Mouse (Mus musculus) brain, embryonic 14.5 days (tissue): ENCODE data around the gene Sertad3. TPM values are rescaled to one million over a fixed set of nuclear protein-coding genes. Genes with fewer than 3 reads are reported as not detected.
A peak's percentile ranks its signal among the peaks of the same experiment; 100 is the strongest.

ENCODE experiments used
- DNase-seq: peaks from one replicate; pipeline ENCODE4 v3.0.0-alpha.2; 2011; ENCODE audit warnings: low read depth
- CTCF ChIP-seq: fragments of 200-500 bp; IDR thresholded peaks from 2 replicates; pipeline ENCODE4 v1.5.1; 2012; ENCODE audit warnings: inconsistent platforms, mild to moderate bottlenecking, moderate library complexity, borderline replicate concordance; ENCODE audit not compliant: insufficient read depth, insufficient read length; ENCODE audit errors: extremely low read depth
- POLR2A ChIP-seq: fragments of 200-500 bp; IDR thresholded peaks from 2 replicates; pipeline ENCODE4 v1.6.1; 2012; ENCODE audit warnings: mild to moderate bottlenecking, inconsistent platforms, borderline replicate concordance; ENCODE audit not compliant: poor library complexity, insufficient read depth, insufficient read length, severe bottlenecking; ENCODE audit errors: extremely low read depth
- polyA plus RNA-seq: library from polyadenylated mRNA; depleted of rRNA; stranded (reverse); fragments of >200 nt; gene quantifications from 2 replicates; pipeline ENCODE4 v1.2.3, GENCODE M21; 2012

The Sertad3 gene
- polyA plus RNA-seq, 1 experiment: 7.8 TPM

DNA sequence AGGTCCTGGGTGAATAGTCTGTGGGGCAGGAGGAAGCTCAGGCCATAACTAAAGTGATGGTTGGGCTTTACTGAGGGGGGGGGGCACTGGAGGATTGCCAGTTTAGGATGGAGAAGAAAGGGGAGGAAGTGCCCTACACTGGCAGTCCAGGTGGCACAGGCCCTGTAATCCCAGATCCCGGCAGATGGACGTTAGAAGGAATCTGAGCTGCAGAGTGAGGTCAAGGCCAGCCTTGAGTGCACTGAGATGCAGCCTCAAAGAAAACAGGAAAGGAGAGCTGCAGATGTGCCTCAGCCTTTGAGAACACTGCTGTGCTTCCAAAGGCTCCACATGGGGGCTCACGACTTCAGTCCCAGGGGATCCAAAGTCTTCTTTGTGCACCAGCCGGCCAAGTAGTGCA lies 5.9 kb upstream of the Sertad3 start:
- peak; percentile 9 for DNase-seq
- TF ChIP-seq CTCF (no peak), POLR2A (no peak)

DNA sequence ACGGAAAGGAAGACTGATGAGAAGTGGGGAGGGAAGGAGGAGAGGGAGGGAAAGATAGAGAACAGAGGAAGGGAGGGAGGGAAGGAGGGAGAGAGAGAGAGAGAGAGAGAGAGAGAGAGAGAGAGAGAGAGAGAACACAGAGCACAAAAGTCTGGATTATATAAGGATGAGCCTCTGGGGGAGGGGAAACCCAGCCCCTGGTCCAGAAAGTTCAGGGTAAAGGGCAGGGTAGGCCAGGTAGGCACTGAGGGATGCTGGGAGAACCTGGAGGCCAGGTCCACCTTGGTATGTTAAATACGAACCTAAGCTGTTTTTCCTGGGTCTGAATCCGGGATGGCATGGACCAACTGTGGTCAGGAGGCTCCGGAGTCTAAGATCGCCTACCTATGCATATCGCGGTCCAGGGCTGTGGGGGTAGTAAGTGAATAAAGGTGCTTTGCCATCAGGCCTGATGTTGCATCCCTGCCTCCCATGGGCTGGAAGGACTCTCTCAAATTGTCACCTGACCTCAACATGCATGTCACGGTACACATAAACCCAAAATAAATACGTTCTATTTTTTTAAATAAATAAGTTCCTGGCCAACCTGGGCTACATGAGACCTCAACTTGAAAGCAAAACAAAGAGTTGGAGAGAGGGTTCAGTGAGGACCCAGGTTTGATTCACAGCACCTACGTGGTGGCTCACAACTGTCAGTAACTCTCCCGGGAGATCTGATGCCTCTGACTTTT lies 2.0 kb upstream of the Sertad3 start:
- DNase-seq: no peak
- TF ChIP-seq CTCF (no peak), POLR2A (no peak)

DNA sequence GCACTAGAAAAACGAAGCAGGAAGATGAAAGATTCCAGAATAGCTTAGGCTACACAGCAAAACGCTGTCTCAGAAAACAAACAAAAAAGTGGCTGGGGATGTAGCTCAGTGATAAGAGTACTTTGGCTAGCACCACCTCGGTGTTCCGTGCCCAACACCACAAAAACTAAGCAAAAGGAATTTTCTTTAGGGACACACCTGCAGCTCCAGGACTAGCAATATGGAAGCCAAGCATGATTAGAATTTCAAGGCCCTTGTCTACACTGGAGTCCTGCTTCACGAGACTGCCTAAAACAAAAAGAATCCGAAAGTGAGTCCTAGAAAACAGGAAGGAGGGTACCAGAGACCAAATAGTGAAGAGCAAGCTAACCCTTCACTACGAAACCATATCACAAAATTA lies 972 bp upstream of the Sertad3 start:
- peak; percentile 22 for DNase-seq
- TF ChIP-seq CTCF (no peak), POLR2A (no peak)

DNA sequence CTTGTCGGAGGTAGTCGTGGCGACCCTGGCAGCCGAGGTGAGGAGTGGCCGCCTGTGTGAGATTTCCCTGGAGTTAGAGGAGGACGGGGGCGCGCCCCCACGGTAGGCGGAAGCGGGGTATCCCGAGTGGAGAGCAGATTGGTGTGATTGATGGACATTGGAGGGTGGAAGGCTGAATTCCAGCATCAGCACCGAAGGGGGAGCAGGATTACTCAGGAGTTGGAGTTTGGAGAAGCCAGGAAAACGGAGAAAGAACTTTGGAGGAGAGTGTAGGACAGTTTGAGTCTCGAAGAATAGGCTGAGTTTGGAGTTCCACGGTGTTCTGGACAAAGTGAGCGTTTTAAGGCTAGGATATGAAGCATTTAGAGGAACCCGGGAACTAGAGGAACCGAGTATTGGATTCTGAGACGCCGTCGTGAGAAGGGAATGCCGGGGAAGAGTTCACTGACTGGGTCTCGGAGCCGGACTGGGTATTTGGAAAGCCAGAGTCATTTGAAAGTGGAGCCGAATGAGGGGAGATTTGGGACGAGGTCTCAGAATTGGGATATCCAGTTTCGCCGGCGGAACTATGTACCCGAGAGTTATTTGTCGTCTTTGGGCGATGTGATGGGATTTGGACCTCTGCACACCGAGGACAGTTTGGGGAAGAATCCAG lies 394 bp downstream of the Sertad3 start:
- TF ChIP-seq CTCF (no peak), POLR2A (no peak)
- DNase-seq: no peak

DNA sequence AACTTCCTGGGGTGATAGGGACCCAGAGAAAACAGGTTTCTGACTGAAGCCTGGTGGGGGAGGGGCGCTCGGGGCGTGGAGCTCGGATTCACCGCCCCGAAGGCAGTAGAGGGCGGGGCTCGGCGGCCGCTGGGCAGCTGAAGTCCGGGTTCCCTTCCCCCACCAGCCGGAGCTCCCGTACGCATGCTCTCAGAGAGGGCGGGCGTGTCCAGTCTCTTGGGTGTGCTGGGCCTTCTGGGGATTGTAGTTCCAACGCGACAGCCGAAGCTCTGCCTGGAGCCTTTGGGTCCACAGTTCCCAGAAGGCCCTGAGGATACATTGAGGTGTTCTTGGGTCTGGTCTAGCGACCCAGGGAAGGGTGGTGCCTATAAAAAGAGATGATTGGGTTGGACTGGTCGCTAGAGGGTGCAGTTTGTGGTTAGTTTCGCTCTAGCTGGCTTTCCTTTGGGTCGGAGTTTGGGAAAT lies 954 bp downstream of the Sertad3 start:
- DNase-seq: peak; percentile 99
- TF ChIP-seq CTCF (peak; percentile 57; the same call in 1 of the 2 replicates), POLR2A (0 out of 2 replicates have a peak, but pooled peaks have one; percentile 3)

DNA sequence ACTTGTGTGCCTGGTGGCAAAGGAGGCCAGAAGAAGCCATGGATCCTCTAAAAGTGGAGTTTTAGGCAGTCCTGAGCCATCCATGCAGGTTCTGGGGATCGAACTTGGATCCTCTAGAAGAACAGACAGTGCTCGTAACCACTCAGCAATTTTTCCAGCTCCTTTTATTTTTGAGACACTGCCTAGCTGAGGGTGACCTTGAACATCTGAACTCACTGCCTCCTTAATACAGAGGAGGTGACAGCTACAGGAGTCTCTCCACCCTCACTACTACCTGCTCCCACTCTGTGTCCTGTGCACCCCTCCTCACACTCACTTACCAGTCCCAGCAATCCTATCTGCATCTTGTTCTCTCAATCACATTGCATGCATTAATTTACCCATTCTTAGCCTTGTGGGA lies 2.0 kb downstream of the Sertad3 start:
- DNase-seq: no peak
- TF ChIP-seq CTCF: no peak
- no peak for TF ChIP-seq POLR2A

DNA sequence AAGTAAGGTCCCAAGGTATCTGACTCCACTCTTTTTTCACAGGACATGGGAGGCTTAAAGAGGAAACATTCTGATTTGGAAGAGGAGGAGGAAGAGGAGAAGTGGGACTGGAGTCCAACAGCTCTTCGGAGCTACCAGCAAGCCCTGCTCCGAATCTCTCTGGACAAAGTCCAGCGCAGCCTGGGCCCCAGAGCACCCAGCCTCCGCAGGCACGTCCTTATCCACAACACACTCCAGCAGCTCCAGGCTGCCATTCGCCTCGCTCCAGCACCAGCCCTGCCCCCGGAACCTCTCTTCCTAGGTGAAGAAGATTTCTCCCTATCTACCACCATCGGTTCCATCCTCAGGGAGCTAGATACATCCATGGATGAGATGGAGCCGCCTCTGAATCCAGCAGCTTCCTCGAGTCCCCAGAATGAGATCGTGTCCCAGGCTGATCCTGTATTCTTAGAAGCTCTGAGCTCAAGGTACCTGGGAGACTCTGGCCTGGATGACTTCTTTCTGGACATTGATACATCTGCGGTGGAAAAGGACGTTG lies 2.6 kb downstream of the Sertad3 start:
- no peak for DNase-seq
- no peak for TF ChIP-seq POLR2A
- TF ChIP-seq CTCF: no peak

DNA sequence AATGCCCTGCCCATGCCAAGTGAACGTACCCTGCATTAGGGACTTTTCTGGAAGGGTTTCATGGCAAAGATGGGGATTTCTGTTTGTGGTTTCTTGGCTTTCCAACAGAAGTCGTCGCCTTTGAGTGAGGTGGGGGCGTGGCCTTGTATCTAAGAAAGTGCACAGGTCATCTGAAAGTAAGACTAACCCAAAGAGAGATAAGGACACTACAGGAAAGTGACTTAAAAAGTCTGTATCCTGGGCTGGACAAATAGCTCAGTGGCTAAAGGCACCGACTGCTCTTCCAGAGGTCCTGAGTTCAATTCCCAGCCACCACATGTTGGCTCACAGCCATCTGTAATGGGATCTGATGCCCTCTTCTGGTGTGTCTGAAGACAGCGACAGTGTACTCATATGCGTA lies 5.0 kb downstream of the Sertad3 start:
- TF ChIP-seq CTCF (no peak), POLR2A (no peak)
- no peak for DNase-seq

DNA sequence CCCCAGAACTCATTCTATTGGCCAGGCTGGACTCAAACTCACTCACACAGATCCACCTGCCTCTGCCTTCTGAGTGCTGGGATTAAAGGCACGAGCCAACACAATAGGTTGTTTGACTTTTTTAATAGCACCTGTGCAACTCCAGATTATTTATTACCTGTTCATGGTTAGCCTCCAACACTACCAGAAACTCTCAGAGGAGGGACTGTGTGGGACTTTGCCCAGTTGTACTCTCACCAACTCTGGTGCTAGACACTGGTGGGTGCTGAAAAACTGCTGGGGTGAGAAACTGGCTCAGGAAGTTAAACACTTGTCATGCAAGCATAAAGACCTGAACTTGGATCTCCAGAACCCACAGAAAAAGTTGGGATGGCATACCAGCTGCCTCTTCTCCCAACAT lies 6.2 kb downstream of the Sertad3 start:
- no peak for DNase-seq

DNA sequence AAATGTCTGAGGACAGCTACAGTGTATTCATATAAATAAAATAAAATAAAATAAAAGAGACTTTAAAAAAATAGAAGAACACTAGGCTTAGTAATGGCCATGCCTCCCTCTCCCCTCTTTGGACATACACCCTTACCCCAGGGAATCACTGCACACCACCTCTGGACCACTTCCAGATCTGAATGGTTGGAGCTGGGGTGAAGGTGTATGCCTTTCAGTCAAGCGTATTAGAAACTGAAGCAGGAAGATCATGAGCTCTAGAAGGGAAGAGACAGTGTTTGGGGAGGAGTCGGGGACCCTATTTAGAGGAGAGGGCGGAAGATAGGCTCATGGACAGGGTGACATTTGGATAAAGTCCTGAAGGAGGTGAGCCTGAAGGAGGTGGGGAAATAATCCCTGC lies 6.9 kb downstream of the Sertad3 start:
- no peak for DNase-seq
- TF ChIP-seq POLR2A (no peak), CTCF (no peak)

More for the DNA sequence above, 6.2 kb downstream of the Sertad3 start:
- TF ChIP-seq POLR2A (no peak), CTCF (no peak)

DNA sequence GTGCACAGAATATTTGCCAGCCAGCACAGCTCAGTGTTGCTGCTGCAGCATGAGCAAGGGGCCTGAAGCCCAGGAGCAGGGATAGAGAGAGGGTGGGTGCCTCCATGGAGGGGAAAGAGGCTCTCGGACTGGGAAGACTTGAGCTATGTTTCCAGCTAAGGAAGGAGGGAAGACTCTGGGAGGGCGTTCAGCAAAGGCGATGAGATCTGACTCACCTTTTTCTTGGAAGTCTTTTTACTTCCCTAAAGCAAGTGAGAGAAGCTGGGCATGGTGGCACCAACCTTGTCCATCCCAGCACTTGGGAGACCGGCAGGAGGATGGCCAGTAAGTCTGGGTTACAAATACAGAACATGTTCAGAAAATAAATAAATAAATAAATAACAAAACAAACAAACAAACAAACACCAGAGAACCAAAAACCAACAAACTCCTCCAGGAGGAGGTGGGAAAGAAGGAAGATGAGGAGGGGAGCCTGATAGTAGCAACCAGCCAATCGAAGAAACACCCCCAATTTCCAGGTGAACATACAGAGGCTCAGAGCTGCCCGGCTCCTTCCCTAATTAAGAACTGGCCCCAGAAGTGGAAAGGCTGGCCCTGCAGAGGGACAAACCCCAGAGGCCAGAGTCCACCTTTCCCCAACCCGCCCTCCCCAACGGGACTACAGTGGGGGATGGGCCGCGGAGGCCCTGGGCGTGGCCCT lies 7.5 kb downstream of the Sertad3 start:
- no peak for DNase-seq
- TF ChIP-seq POLR2A (no peak), CTCF (no peak)

DNA sequence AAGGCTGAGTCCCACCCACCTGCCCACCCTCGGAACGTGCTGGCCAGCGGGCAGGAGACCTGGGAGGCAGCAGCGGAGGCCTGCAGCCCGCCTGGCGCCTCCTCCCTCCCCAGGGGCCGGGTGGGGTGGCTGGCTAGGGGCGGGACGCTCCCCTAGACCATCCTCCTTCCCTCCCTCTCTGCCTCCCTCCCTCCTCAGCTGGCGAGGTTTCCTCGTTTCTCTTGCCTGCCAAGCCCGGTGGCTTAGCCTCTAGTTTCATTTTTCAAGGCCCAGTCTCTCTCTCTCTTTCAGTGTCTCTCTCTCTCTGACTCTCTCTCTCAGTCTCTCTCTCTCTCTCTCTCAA lies 8.0 kb downstream of the Sertad3 start:
- peak; percentile 85 for DNase-seq
- TF ChIP-seq CTCF: no peak
- TF ChIP-seq POLR2A: no peak
